Mouse (Mus musculus) embryo, embryonic 10 days (tissue): ENCODE measurements around the gene Mosmo.

Source experiments
- DNase-seq: peaks from one replicate; pipeline ENCODE4 v3.0.0-alpha.2; 2015; ENCODE audit warnings: low spot score

Gene Mosmo

DNA sequence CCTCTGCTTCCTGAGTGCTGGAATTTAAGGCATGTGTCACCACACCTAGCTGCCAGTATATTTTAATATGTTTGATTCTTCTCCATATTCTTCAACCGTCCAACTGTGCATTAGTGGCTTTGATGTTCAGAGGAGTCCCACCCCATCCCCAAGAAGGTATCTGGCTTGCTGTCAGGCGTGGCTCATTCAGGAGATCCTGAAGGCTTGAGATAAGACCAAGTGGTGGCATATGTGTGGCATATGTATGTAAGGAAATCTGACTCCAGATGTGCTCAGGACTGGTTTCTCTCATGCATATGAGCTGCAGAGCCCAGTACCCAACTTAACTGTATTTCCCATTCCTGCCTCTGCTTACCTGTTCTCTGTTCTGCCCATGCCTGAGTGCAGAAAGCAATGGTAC is 100.6 kb downstream of the Mosmo start:
- DNase-seq, result no peak
